Mouse (Mus musculus) heart, embryonic 10.5 days (tissue): ENCODE data around the gene Cln5. TPM values are rescaled to one million over a fixed set of nuclear protein-coding genes. Genes with fewer than 3 reads are reported as not detected.

Experiments
- DNase-seq: peaks from one replicate; pipeline ENCODE4 v3.0.0-alpha.2; 2017; ENCODE audit warnings: low spot score
- H3K27ac ChIP-seq: fragments of 300-500 bp; sonication (generic); 2 replicates; pipeline ENCODE4 v1.5.1; 2016; ENCODE audit warnings: mild to moderate bottlenecking
- H3K27me3 ChIP-seq: fragments of 300-500 bp; sonication (generic); 2 replicates; pipeline ENCODE4 v1.6.1; 2016; ENCODE audit warnings: mild to moderate bottlenecking; ENCODE audit not compliant: poor library complexity, insufficient read depth, severe bottlenecking
- H3K36me3 ChIP-seq: fragments of 300-500 bp; sonication (generic); 2 replicates; pipeline ENCODE4 v1.6.1; 2016; ENCODE audit warnings: mild to moderate bottlenecking, moderate library complexity
- H3K4me1 ChIP-seq: fragments of 300-500 bp; sonication (generic); 2 replicates; pipeline ENCODE4 v1.6.1; 2016; ENCODE audit warnings: mild to moderate bottlenecking
- H3K4me3 ChIP-seq: fragments of 300-500 bp; sonication (generic); 2 replicates; pipeline ENCODE4 v1.5.1; 2016; ENCODE audit warnings: mild to moderate bottlenecking, moderate library complexity
- H3K9me3 ChIP-seq: fragments of 300-500 bp; sonication (generic); 2 replicates; pipeline ENCODE4 v1.6.1; 2016; ENCODE audit warnings: mild to moderate bottlenecking, moderate library complexity
- WGBS: fragments of 180-500 bp; shearing (Covaris S2); methylation state at CpG from one replicate; pipeline ENCODE4 v1.1.7; 2016; 5-methylcytosine and 5-hydroxymethylcytosine counted together
- polyA plus RNA-seq: library from polyadenylated mRNA; unstranded; fragments of >200 nt; fragmentation: Nextera tagmentation; extraction: Ambion mirVana; gene quantifications from 2 replicates; pipeline ENCODE4 v1.2.1, GENCODE M21; 2016

Gene Cln5
- polyA plus RNA-seq, 1 experiment from 2014 or later = 28.3 TPM

DNA sequence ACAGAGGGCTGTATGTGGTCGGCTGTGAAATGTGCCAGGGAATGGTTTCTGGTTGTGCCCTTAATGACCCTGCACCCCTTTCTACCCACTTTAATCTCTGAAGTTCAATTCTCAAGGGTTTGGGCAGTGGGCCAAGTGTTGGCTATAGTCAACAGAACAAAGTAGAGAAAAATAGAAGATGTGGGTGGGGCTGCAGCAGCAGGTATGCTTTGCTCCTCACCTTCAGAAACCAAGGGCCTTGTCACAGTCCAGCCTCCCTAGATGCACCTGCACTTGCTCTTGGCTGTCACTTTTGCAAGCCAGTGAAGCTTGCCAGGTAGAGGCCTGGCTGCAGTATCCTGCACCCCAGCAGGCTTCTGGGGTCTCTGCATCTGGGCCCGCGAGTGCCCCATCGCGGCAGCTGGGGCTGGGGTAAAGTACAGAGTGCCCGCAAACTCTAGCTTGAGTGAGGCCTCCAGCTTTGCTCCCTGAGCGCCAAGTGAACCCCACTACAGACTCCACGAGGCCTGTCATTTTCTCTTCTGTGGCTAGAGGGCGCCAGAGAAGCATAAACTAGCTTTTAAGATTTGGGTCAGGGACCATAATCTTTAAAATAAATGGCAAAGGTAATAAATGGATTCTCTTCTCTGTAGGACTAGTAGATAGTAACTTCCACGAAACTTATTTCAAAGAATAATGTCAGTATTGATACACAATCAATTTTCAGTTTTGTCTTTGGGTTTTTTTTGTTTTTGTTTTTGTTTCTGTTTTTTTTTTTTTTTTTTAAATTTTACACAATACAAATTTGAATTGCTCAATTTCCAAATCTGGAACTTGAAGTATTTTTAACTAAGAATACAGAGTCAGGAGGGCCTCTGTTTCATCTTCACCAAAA lies 4.5 kb upstream of the Cln5 start:
- no peak for DNase-seq
- H3K36me3 ChIP-seq = no peaks in the 10 kb centered on the region
- no peaks in the 10 kb centered on the region for H3K27me3 ChIP-seq
- no peak overlapping the region for H3K4me3 ChIP-seq
- H3K4me1 ChIP-seq = peaks cover 7% of the 10 kb centered on the region
- no peak overlapping the region for H3K27ac ChIP-seq
- H3K9me3 ChIP-seq = no peaks in the 10 kb centered on the region
- 13% methylated on average over 10 of the region's 10 CpGs for WGBS

DNA sequence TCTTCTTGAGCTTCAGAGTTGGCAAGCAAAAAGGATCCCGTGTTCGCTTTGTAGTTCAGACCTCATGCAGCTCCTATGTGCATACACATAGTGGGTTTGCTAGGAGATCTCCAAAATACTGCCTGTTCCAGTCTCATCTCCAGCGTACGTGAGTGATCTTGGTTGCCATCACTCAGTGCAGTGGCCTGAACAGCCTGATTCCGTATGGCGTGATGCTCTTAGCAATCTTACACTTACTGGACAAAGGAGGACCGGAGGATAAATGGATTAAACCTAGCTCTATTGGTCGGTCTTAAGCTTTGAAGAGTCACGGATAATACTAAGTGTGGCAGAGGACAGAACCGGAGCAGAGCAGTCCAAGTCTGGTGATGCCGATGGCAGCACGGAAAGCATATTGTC lies 552 bp upstream of the Cln5 start:
- Histone ChIP-seq H3K4me1 (peaks cover 12% of the 10 kb centered on the region), H3K27ac (peak overlapping the region; percentile 94), H3K27me3 (no peaks in the 10 kb centered on the region), H3K9me3 (no peaks in the 10 kb centered on the region), H3K4me3 (peak overlapping the region; percentile 79), H3K36me3 (peaks cover 27% of the 10 kb centered on the region)
- no peak for DNase-seq
- 21% methylated on average over 12 of the region's 12 CpGs for WGBS

- H3K4me1 ChIP-seq = peaks cover 8% of the 10 kb centered on the region; the same call in 1 of the 2 replicates
- no peak for DNase-seq
- H3K4me3 ChIP-seq = peak overlapping the region; percentile 79
- H3K36me3 ChIP-seq = peaks cover 37% of the 10 kb centered on the region
- H3K27ac ChIP-seq = peak overlapping the region; percentile 94
- WGBS = 5% methylated on average over 10 of the region's 10 CpGs
- H3K9me3 ChIP-seq = no peaks in the 10 kb centered on the region
- H3K27me3 ChIP-seq = no peaks in the 10 kb centered on the region
These were observed 774 bp downstream of the Cln5 start for GRCm38 (mm10) chr14:103070790-103071189.

DNA sequence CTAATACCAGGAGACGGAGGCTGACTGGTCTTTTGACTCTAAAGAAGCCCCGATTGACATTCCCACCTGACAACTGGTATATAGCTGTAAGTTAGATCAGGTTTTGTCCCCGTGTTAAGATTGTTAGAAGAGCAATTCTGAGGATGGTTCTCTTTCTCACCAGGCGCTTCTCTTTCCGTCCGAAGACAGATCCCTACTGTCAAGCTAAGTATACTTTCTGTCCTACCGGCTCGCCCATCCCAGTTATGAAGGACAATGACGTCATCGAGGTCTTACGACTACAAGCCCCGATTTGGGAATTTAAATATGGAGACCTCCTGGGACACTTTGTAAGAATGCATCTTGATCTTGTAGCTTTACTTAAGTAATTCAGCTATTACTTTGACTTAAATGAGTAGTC lies 1.5 kb downstream of the Cln5 start:
- H3K27me3 ChIP-seq = no peaks in the 10 kb centered on the region
- WGBS = 88% methylated on average over 12 of the region's 12 CpGs
- H3K9me3 ChIP-seq = no peaks in the 10 kb centered on the region
- peaks cover 8% of the 10 kb centered on the region; the same call in 1 of the 2 replicates for H3K4me1 ChIP-seq
- no peak overlapping the region for H3K4me3 ChIP-seq
- H3K36me3 ChIP-seq = peaks cover 42% of the 10 kb centered on the region
- DNase-seq = no peak
- no peak overlapping the region for H3K27ac ChIP-seq

GRCm38 (mm10) chr14:103072731-103073130 lies 2.7 kb downstream of the Cln5 start:
- DNase-seq = no peak
- H3K27me3 ChIP-seq = no peaks in the 10 kb centered on the region
- H3K4me3 ChIP-seq = no peak overlapping the region
- H3K4me1 ChIP-seq = peaks cover 8% of the 10 kb centered on the region; the same call in 1 of the 2 replicates
- no peak overlapping the region for H3K27ac ChIP-seq
- no peaks in the 10 kb centered on the region for H3K9me3 ChIP-seq
- WGBS = 89% methylated on average over 4 of the region's 4 CpGs
- H3K36me3 ChIP-seq = peaks cover 51% of the 10 kb centered on the region

GRCm38 (mm10) chr14:103073825-103074224 lies 3.8 kb downstream of the Cln5 start:
- Histone ChIP-seq H3K9me3 (no peaks in the 10 kb centered on the region), H3K27me3 (no peaks in the 10 kb centered on the region), H3K4me1 (peaks cover 8% of the 10 kb centered on the region; the same call in 1 of the 2 replicates), H3K36me3 (peaks cover 55% of the 10 kb centered on the region), H3K4me3 (no peak overlapping the region), H3K27ac (no peak overlapping the region)
- no peak for DNase-seq
- 94% methylated on average over 8 of the region's 8 CpGs for WGBS

GRCm38 (mm10) chr14:103075166-103075565 lies 5.2 kb downstream of the Cln5 start:
- Histone ChIP-seq H3K36me3 (peaks cover 61% of the 10 kb centered on the region), H3K4me3 (no peak overlapping the region), H3K27ac (no peak overlapping the region), H3K27me3 (no peaks in the 10 kb centered on the region), H3K9me3 (no peaks in the 10 kb centered on the region), H3K4me1 (peaks cover 5% of the 10 kb centered on the region; the same call in 1 of the 2 replicates)
- 82% methylated on average over 7 of the region's 7 CpGs for WGBS
- DNase-seq = no peak

DNA sequence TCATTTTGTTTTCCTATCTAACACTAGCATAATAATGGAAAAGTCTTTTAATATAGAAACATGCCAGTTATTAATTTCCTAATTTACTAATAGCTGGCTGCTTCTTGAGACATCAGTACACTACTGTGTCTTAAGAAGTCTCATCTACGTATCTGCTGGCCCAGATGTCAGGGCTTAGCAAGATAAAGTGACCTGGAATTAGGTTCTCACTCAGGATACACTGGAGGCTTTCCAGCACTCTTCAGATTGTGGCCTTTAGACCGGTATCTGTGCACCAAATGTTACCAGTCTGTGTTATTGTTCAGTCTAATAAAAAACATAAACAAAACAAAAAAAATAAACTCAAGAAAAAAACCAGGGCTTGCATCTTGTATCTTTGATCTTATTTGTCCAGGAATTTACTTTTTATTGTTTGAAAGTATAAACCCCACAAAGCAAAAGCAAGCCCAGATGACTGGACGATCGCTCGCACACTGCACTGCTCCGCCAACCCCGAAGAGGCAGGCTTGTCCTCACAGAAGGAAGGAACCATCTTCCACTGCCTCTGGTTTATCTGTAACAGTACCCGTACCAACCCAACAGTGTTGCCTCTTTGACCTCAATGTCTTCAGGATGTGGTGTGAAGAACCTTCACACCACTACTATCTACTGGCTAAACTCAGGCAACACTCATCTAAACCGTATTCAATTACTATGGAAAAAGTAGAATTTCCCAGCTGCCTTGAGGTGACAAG lies 7.4 kb downstream of the Cln5 start:
- no peaks in the 10 kb centered on the region for H3K9me3 ChIP-seq
- DNase-seq = no peak
- no peaks in the 10 kb centered on the region for H3K27me3 ChIP-seq
- H3K36me3 ChIP-seq = peaks cover 54% of the 10 kb centered on the region
- no peak overlapping the region for H3K27ac ChIP-seq
- 88% methylated on average over 9 of the region's 9 CpGs for WGBS
- H3K4me1 ChIP-seq = no peaks in the 10 kb centered on the region
- H3K4me3 ChIP-seq = no peak overlapping the region

DNA sequence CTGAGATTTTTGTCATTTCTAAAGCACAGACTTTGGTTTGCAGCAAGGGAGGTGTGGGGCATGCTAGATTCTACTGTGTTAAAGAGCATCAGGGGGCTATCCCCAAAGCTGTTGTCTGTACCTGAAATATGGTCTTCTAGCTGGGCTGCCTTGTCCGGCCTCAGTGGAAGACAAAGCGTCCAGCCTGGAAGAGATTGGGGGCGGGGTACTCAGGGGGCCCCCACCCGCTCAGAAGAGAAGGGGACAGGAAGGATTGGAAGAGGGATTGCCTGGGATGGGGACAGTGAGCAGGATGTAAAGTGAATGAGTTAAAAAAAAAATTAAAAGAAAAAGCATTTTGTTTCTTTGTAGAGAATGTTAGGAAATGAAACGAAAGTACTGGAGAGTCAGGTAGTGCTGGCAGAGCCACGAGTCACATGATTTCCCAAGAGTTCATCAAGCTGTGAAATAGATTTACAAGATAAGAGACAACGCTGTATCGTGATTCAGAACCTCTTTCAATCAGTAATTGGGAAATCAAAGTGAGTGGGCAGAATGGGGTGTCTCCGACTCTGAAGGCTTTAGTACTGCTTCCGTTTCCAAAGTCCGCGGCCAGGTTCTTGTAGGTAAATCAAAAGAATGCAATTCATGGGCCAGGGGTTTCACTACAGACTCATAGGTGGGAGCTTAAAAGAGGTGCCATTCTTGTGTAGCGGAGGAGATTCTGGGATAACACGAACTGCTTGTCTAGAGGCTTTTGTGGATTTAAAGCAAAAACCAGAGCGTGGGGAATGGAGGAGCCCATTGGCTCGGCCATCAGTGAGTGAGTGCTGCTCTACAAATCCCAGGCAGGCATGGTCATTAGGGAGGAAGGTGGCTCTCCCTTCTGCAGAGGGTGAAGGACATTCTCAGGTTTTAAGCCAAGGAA lies 8.2 kb downstream of the Cln5 start:
- no peak for DNase-seq
- Histone ChIP-seq H3K4me3 (no peak overlapping the region), H3K27ac (no peak overlapping the region), H3K27me3 (no peaks in the 10 kb centered on the region), H3K4me1 (no peaks in the 10 kb centered on the region), H3K9me3 (no peaks in the 10 kb centered on the region), H3K36me3 (peaks cover 54% of the 10 kb centered on the region)
- WGBS = 90% methylated on average over 16 of the region's 16 CpGs

GRCm38 (mm10) chr14:103079209-103079977 lies 9.4 kb downstream of the Cln5 start:
- Histone ChIP-seq H3K27ac (no peak overlapping the region), H3K4me3 (no peak overlapping the region), H3K36me3 (peaks cover 47% of the 10 kb centered on the region), H3K27me3 (no peaks in the 10 kb centered on the region), H3K4me1 (no peaks in the 10 kb centered on the region), H3K9me3 (no peaks in the 10 kb centered on the region)
- WGBS = 85% methylated on average over 9 of the region's 9 CpGs
- DNase-seq = no peak

DNA sequence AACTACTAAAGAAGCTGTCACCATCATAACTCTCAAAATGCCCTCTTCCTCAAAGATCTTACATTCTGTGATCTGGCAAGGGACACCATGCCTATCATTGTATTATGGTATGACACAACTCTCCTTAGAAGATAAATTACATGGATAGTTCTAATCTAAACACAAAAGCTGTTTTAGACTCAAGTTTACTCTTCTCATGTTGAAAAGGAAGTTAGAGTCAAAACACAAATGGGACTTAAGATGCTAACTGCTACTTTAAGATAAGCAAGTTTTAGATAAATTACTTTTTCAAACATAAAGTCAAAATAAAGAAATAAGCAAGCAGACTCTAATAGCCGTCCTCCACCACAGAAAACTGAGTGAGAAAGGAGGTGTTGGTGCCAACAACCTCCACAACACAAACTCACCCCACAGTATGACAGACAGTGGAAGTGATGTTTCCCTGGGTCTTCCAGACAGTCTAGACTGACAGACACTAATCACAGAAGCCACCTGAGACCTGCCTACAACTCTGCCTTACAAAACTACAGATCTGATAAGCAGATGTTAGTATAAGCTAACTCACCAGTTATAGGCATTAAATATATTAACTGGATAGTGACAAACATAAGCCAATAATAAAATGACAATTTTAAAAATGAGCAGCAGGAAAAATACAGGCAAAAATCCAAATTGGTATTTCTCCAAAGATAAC lies 16.0 kb downstream of the Cln5 start:
- H3K27ac ChIP-seq = no peak overlapping the region
- no peaks in the 10 kb centered on the region for H3K9me3 ChIP-seq
- no peaks in the 10 kb centered on the region for H3K4me1 ChIP-seq
- H3K27me3 ChIP-seq = no peaks in the 10 kb centered on the region
- DNase-seq = no peak
- WGBS = 87% methylated on average over 1 of the region's 1 CpGs
- peaks cover 61% of the 10 kb centered on the region for H3K36me3 ChIP-seq
- H3K4me3 ChIP-seq = no peak overlapping the region
